Mouse (Mus musculus): ENCODE results near the gene Fkrp.

- TF ChIP-seq CTCF (IDR thresholded peaks at IDR 0.05; ENCODE audit: extremely low read depth, insufficient read length, insufficient replicate concordance, low read depth, low read length), result no peak
- TF ChIP-seq POLR2A (IDR thresholded peaks at IDR 0.05; ENCODE audit: low read depth, low read length), result no peak
Measured at GRCm38 (mm10) chr7:16812505-16812904, 4.0 kb downstream of the Fkrp start.

Measured in small intestine, adult 2 months (tissue).